ENCODE assay signal across 9 mouse cellular contexts in genomic region chr4:97746106-97746900, GRCm38 (mm10). TPM values are rescaled to one million over a fixed set of nuclear protein-coding genes. Genes with fewer than 3 reads are reported as not detected.
DNase-seq lines count a peak whose midpoint lies in the region; ATAC-seq and TF ChIP-seq lines count a peak whose summit lies in the region.
"Had no signal": no experiment of that assay in that cellular context is flagged by ENCODE, and none has a peak within 500 bp of the region (broad histone marks: within the 10 kb centered on the region; RNA-seq: fewer than 3 reads in every experiment).

No protein-coding gene starts in this region.

- DNase-seq in liver, adult 2 months (ENCODE audit: extremely low read depth, low read depth, low spot score) = peak; percentile 74
- DNase-seq in liver = no peak
- no peak for DNase-seq in layer of hippocampus, postnatal 10 days (ENCODE audit: low spot score in 2 of 2)
- DNase-seq in spleen, postnatal 14 days (ENCODE audit: low spot score in 2 of 2) = no peak

- no peaks in the 10 kb centered on the region for H3K27me3 ChIP-seq in liver, adult 2 months (ENCODE audit: control insufficient read depth, insufficient read depth, low read length)
- H3K27me3 ChIP-seq in intestine, postnatal 0 days (replicated peaks; ENCODE audit: control insufficient read depth, insufficient read depth, low read length) = no peaks in the 10 kb centered on the region
- no peaks in the 10 kb centered on the region for H3K27me3 ChIP-seq in neural tube, embryonic 14.5 days (ENCODE audit: control insufficient read depth, insufficient read depth, low read length)

- TF ChIP-seq POLR2A in liver, adult 2 months (IDR thresholded peaks at IDR 0.05; ENCODE audit: extremely low read depth, insufficient read depth, low read length) = no peak

- TF ChIP-seq CTCF in liver, adult 2 months (IDR thresholded peaks at IDR 0.05; ENCODE audit: low read depth, low read length) = no peak
- no peak for TF ChIP-seq CTCF in intestine, postnatal 0 days (IDR thresholded peaks at IDR 0.05; ENCODE audit: low read depth)

- 0 out of 2 replicates have a peak, but pooled peaks cover 4% of the 10 kb centered on the region for H3K4me1 ChIP-seq in liver, adult 2 months (ENCODE audit: control insufficient read depth, insufficient read depth, low read length)
- H3K4me1 ChIP-seq in intestine, postnatal 0 days (replicated peaks; ENCODE audit: control insufficient read depth, insufficient read depth, low read length) = no peaks in the 10 kb centered on the region
- peaks cover 3% of the 10 kb centered on the region for H3K4me1 ChIP-seq in neural tube, embryonic 14.5 days (ENCODE audit: control insufficient read depth, insufficient read depth, low read length)

- H3K9me3 ChIP-seq in intestine, postnatal 0 days (ENCODE audit: control insufficient read depth) = no peaks in the 10 kb centered on the region
- H3K9me3 ChIP-seq in neural tube, embryonic 14.5 days (ENCODE audit: control insufficient read depth, low read length) = no peaks in the 10 kb centered on the region

- H3K4me3 ChIP-seq in liver, adult 2 months (ENCODE audit: insufficient read depth, low read depth, low read length) = peak overlapping the region; percentile 58
- peak overlapping the region; percentile 34 for H3K4me3 ChIP-seq in intestine, postnatal 0 days (ENCODE audit: low read depth, low read length)
- H3K4me3 ChIP-seq in neural tube, embryonic 14.5 days (ENCODE audit: low read depth, low read length) = peak overlapping the region; percentile 14

- no peaks in the 10 kb centered on the region for H3K79me2 ChIP-seq in liver, adult 2 months (ENCODE audit: control insufficient read depth, insufficient read depth, low read length)

- peak overlapping the region; percentile 60 for H3K9ac ChIP-seq in liver, adult 2 months (ENCODE audit: low read depth, low read length)
- peak overlapping the region; percentile 26; the same call in 1 of the 2 replicates for H3K9ac ChIP-seq in intestine, postnatal 0 days (ENCODE audit: low read depth, low read length)
- H3K9ac ChIP-seq in neural tube, embryonic 14.5 days (replicated peaks; ENCODE audit: low read depth, low read length) = 0 out of 2 replicates have a peak overlapping the region, but pooled peaks have one; percentile 13

- peak overlapping the region; percentile 22 for H3K27ac ChIP-seq in liver, adult 2 months (replicated peaks; ENCODE audit: insufficient read depth, low read depth, low read length)
- H3K27ac ChIP-seq in intestine, postnatal 0 days (ENCODE audit: low read depth, low read length) = no peak overlapping the region
- H3K27ac ChIP-seq in neural tube, embryonic 14.5 days (ENCODE audit: low read depth, low read length) = no peak overlapping the region

- 4% methylated on average over 19 of the region's 19 CpGs for WGBS in liver, adult 2 months
- 8% methylated on average over 19 of the region's 19 CpGs for WGBS in intestine, postnatal 0 days
- WGBS in neural tube, embryonic 14.5 days = 7% methylated on average over 19 of the region's 19 CpGs

- ATAC-seq in erythroblast, adult 5-6 weeks (replicated peaks; ENCODE audit: low FRiP score, poor library complexity, severe bottlenecking) = peak; percentile 27
- no peak for ATAC-seq in intestine, postnatal 0 days
- peak; percentile 55 for ATAC-seq in neural tube, embryonic 14.5 days (ENCODE audit: low read depth)
- no peak for ATAC-seq in inflammation-experienced regulatory T-cells, adult 6 months

- H3K4me2 ChIP-seq in intestine, postnatal 0 days (replicated peaks; ENCODE audit: low read depth) = peak overlapping the region; percentile 80
- H3K4me2 ChIP-seq in neural tube, embryonic 14.5 days (ENCODE audit: low read depth, low read length) = peak overlapping the region; percentile 44

- H3K36me3 ChIP-seq in liver, adult 2 months (ENCODE audit: control insufficient read depth, insufficient read depth, low read length) = no peaks in the 10 kb centered on the region
- no peaks in the 10 kb centered on the region for H3K36me3 ChIP-seq in intestine, postnatal 0 days (ENCODE audit: control insufficient read depth, insufficient read depth)
- H3K36me3 ChIP-seq in neural tube, embryonic 14.5 days (ENCODE audit: control insufficient read depth, insufficient read depth, low read length) = no peaks in the 10 kb centered on the region

RNA-seq across cellular contexts. Expression of gene Nfia, which starts 26.2 kb away (rescaled TPM):
- 12.5 and 20.0 TPM in 2 replicates for total RNA-seq in liver, adult 2 months (2014; rRNA removed)
- 31.7 and 32.2 TPM in 2 replicates for polyA plus RNA-seq in liver, adult 2 months (2012; rRNA removed)
- 19.6 and 21.3 TPM in 2 replicates for total RNA-seq in erythroblast, adult 5-6 weeks (2015; ENCODE audit: low replicate concordance)
- total RNA-seq in erythroblast, adult 5-6 weeks (2017; ENCODE audit: low replicate concordance) = 4.7 and 12.0 TPM in 2 replicates
- polyA plus RNA-seq in intestine, postnatal 0 days (2015; fragmentation: Nextera tagmentation; extraction: Ambion mirVana) = 15.9 and 18.4 TPM in 2 replicates
- polyA plus RNA-seq in neural tube, embryonic 14.5 days (2014; fragmentation: Nextera tagmentation; extraction: Ambion mirVana) = 50.0 and 55.0 TPM in 2 replicates
- polyA plus RNA-seq in inflammation-experienced regulatory T-cells, adult 6 months (2017; shearing (Covaris generic)) = 10 to 100 TPM; 11.0 to 19.2 (median 15.7) TPM
- total RNA-seq in layer of hippocampus, postnatal 10 days (2021) = 100 to 1,000 TPM; 118 to 135 TPM

RNA-seq across cellular contexts. Expression of gene E130114P18Rik, which starts 31.6 kb away (rescaled TPM):
- total RNA-seq in liver, adult 2 months (2014; rRNA removed) = not detected in 2 replicates
- polyA plus RNA-seq in liver, adult 2 months (2012; rRNA removed) = not detected in 2 replicates
- total RNA-seq in erythroblast, adult 5-6 weeks (2015; ENCODE audit: low replicate concordance) = not detected in 2 replicates
- total RNA-seq in erythroblast, adult 5-6 weeks (2017; ENCODE audit: low replicate concordance) = not detected in 2 replicates
- 1.3 and 1.6 TPM in 2 replicates for polyA plus RNA-seq in intestine, postnatal 0 days (2015; fragmentation: Nextera tagmentation; extraction: Ambion mirVana)
- polyA plus RNA-seq in neural tube, embryonic 14.5 days (2014; fragmentation: Nextera tagmentation; extraction: Ambion mirVana) = 22.6 and 24.6 TPM in 2 replicates
- polyA plus RNA-seq in inflammation-experienced regulatory T-cells, adult 6 months (2017; shearing (Covaris generic)) = not detected
- 10 to 100 TPM; 10.0 to 10.2 TPM for total RNA-seq in layer of hippocampus, postnatal 10 days (2021)
- total RNA-seq: neutrophil, adult 5-6 weeks had no signal

Comparison
In these comparisons a context has a peak if more than half of its experiments do, and no peak if none do; other contexts are left out.
1. ATAC-seq: peak in erythroblast, adult 5-6 weeks (single experiment) and neural tube, embryonic 14.5 days (single experiment); none in intestine, postnatal 0 days (single experiment) and inflammation-experienced regulatory T-cells, adult 6 months (single experiment).
2. Peak in every context shown above with its lines, with median percentiles within 50 percentile points of each other: H3K4me3 ChIP-seq and H3K9ac ChIP-seq.